Mouse (Mus musculus) myocyte (in vitro differentiated cells): ENCODE data around the gene Sh3kbp1. TPM values are rescaled to one million over a fixed set of nuclear protein-coding genes. Genes with fewer than 3 reads are reported as not detected.

Experiments used
- H3K27me3 ChIP-seq: one replicate; pipeline ENCODE4 v1.6.1; 2011; ENCODE audit not compliant: control insufficient read depth, insufficient read depth, insufficient read length
- H3K36me3 ChIP-seq: one replicate; pipeline ENCODE4 v1.6.1; 2011; ENCODE audit not compliant: control insufficient read depth, insufficient read depth
- H3K4me2 ChIP-seq: one replicate; pipeline ENCODE4 v1.6.1; 2011; ENCODE audit warnings: low read depth, control low read depth
- H3K4me3 ChIP-seq: one replicate; pipeline ENCODE4 v1.5.1; 2011; ENCODE audit warnings: mild to moderate bottlenecking, control low read depth, moderate library complexity
- H3K79me2 ChIP-seq: one replicate; pipeline ENCODE4 v1.6.1; 2011; ENCODE audit not compliant: control insufficient read depth, insufficient read depth
- H3ac ChIP-seq: one replicate; pipeline ENCODE4 v1.6.1; 2011; ENCODE audit not compliant: control insufficient read depth, insufficient read length
- CEBPB ChIP-seq: IDR thresholded peaks from 2 replicates; pipeline ENCODE4 v1.6.1; 2011; ENCODE audit warnings: mild to moderate bottlenecking, moderate library complexity; ENCODE audit not compliant: poor library complexity, insufficient read depth, severe bottlenecking
- E2F4 ChIP-seq: IDR thresholded peaks from one replicate; pipeline ENCODE4 v1.6.1; 2011; ENCODE audit warnings: mild to moderate bottlenecking, control low read depth, moderate library complexity; ENCODE audit not compliant: insufficient read depth
- MAX ChIP-seq: IDR thresholded peaks from one replicate; pipeline ENCODE4 v1.6.1; 2011; ENCODE audit warnings: low read depth, mild to moderate bottlenecking, control low read depth
- MYOD1 ChIP-seq, 3 experiments: IDR thresholded peaks; one replicate each; pipeline ENCODE4 v1.6.1; 2011; ENCODE audit warnings: control low read depth in 2 of 3, low read depth in 2 of 3, mild to moderate bottlenecking in 2 of 3, moderate library complexity in 1 of 3; ENCODE audit not compliant: insufficient read length in 2 of 3, control insufficient read depth in 1 of 3
- MYOG ChIP-seq, 3 experiments: IDR thresholded peaks; one replicate each; pipeline ENCODE4 v1.6.1; 2011; ENCODE audit warnings: control low read depth in 2 of 3, low read depth in 2 of 3, mild to moderate bottlenecking in 2 of 3; ENCODE audit not compliant: insufficient read length in 2 of 3, control insufficient read depth in 1 of 3, insufficient read depth in 1 of 3
- POLR2A ChIP-seq: IDR thresholded peaks from one replicate; pipeline ENCODE4 v1.6.1; 2011; ENCODE audit warnings: low read depth, mild to moderate bottlenecking, control low read depth, moderate library complexity; ENCODE audit not compliant: insufficient read length
- POLR2AphosphoS2 ChIP-seq: IDR thresholded peaks from one replicate; pipeline ENCODE4 v1.6.1; 2011; ENCODE audit warnings: low read depth, control low read depth; ENCODE audit not compliant: insufficient read length
- REST ChIP-seq: IDR thresholded peaks from one replicate; pipeline ENCODE4 v1.6.1; 2011; ENCODE audit warnings: mild to moderate bottlenecking, control low read depth, moderate library complexity; ENCODE audit not compliant: insufficient read depth, insufficient read length
- SRF ChIP-seq: IDR thresholded peaks from one replicate; pipeline ENCODE4 v1.6.1; 2011; ENCODE audit warnings: low read depth; ENCODE audit not compliant: control insufficient read depth, insufficient read length
- TCF12 ChIP-seq: IDR thresholded peaks from one replicate; pipeline ENCODE4 v1.6.1; 2011; ENCODE audit warnings: mild to moderate bottlenecking, control low read depth; ENCODE audit not compliant: poor library complexity, insufficient read depth, severe bottlenecking
- TCF3 ChIP-seq: IDR thresholded peaks from one replicate; pipeline ENCODE4 v1.6.1; 2011; ENCODE audit warnings: low read depth, control low read depth; ENCODE audit not compliant: insufficient read length
- USF1 ChIP-seq: IDR thresholded peaks from one replicate; pipeline ENCODE4 v1.6.1; 2011; ENCODE audit warnings: low read depth, mild to moderate bottlenecking, control low read depth, moderate library complexity
- polyA plus RNA-seq: library from polyadenylated mRNA; unstranded; fragments of >200 nt; fragmentation: generic; extraction: Trizol; gene quantifications from one replicate; pipeline ENCODE4 v1.2.1, GENCODE M21; 2012; ENCODE audit warnings: missing spikeins

Sh3kbp1 gene
- polyA plus RNA-seq, 1 experiment = 31.7 TPM

DNA sequence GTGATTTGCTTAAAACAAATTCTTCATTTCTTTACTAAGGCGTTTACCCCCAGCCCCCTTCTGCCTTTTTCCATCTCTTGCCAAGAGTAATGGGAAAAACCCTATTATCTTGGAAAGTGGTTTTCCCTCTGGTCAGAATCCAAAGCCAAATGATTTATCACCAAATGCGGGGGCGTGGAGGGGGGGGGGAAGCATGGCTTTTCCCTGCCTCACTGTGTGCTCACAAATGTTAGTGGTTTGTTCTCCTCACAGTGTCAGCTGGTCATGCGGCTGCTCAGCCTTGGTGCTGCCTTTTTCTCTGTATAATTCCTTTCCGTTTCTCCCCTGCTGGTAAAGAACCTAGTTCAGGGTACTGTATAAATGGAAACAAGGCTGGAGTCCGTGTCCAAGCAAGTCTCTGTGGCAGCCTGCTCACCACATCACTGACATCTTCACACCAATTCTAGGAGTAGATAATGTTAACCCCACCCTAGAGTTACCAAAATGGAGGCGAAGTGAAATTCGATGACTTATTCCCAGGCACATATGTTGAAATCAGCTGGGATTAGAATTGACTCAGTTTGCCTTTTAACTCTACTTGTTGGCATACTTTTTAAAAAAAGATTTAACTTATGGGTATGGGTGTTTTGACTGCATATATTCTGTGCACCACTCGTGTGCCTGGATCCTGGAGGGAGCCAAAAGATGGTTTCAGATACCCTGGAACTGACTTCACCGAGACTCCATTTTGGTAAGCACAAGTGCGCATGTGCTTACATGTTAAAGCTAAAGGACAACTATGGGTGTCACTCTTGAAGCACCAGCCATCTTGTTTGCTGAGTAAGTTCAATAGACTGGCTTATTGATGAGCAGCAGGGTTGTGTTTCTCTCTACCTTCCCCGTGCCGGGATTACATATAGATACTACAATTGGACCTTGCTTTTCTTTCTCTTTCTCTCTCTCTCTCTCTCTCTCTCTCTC is 84.3 kb downstream of the Sh3kbp1 start:
- peak overlapping the region; percentile 81 for H3K4me2 ChIP-seq

DNA sequence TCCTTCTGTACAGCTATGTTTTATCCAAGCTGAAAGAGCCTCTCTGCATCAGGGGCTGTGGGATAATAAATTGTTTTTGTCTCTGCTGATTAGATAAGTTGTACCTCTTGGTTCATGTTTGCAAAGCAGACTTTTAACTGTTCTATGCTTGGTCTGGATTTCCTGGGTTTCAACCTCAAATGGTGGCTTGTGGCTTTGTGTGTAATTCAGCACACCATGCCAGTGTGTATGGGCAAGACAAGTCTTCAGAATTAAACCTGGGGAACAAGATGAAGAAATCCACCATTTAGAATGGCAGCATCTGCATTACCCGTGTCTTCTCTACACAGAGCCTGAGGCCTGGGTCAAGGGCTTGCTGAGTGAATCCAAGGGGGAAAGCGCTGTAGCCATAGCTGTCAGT is 86.1 kb downstream of the Sh3kbp1 start:
- Histone ChIP-seq H3K36me3 (no peaks in the 10 kb centered on the region), H3K27me3 (no peaks in the 10 kb centered on the region), H3K4me3 (no peak overlapping the region), H3K79me2 (peaks cover 59% of the 10 kb centered on the region), H3K4me2 (no peak overlapping the region), H3ac (no peak overlapping the region)
- no peak for TF ChIP-seq TCF12
- TF ChIP-seq POLR2A = no peak
- no peak for TF ChIP-seq USF1
- no peak for TF ChIP-seq POLR2AphosphoS2
- no peak for TF ChIP-seq MAX
- TF ChIP-seq SRF = no peak
- TF ChIP-seq MYOD1 (IDR thresholded peaks at IDR 0.05; ENCODE audit: control insufficient read depth in 1 of 3, insufficient read length in 2 of 3, low read depth in 2 of 3) = no peak
- TF ChIP-seq TCF3 = no peak
- TF ChIP-seq MYOG (IDR thresholded peaks at IDR 0.05; ENCODE audit: control insufficient read depth in 1 of 3, insufficient read depth in 1 of 3, insufficient read length in 2 of 3, low read depth in 2 of 3) = no peak
- TF ChIP-seq REST = no peak

More for the DNA sequence above, 84.3 kb downstream of the Sh3kbp1 start:
- TF ChIP-seq POLR2AphosphoS2 = no peak
- peak in 2 of 3 experiments; percentile 51 to 70 for TF ChIP-seq MYOD1 (IDR thresholded peaks at IDR 0.05; ENCODE audit: control insufficient read depth in 1 of 3, insufficient read length in 2 of 3, low read depth in 2 of 3)
- TF ChIP-seq SRF = no peak
- TF ChIP-seq MYOG (IDR thresholded peaks at IDR 0.05; ENCODE audit: control insufficient read depth in 1 of 3, insufficient read depth in 1 of 3, insufficient read length in 2 of 3, low read depth in 2 of 3) = peak in 1 of 3 experiments; percentile 77
- no peak for TF ChIP-seq CEBPB
- peak; percentile 13 for TF ChIP-seq POLR2A
- Histone ChIP-seq H3K36me3 (no peaks in the 10 kb centered on the region), H3K27me3 (no peaks in the 10 kb centered on the region), H3ac (no peak overlapping the region), H3K79me2 (peaks cover 40% of the 10 kb centered on the region), H3K4me3 (peak overlapping the region; percentile 4)

DNA sequence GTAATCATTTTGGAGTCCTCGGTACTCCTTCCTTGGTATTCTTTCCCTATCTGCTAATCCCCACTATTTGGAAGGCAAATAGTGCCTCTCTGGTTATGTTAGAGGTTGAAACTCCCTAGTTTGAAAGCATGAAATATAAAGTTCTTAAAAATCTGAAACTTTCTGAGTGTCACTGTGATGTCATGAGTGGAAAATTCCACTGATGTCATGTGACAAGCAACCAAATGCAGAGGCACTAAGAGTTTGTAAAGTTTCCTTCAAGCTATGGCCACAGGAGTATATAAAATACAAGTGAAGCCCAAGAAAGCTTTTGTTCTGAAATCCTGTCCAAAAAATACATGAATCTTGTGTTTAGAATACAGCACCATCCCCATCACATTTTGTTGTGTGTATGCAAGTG is 94.3 kb downstream of the Sh3kbp1 start:
- Histone ChIP-seq H3K36me3 (no peaks in the 10 kb centered on the region), H3ac (no peak overlapping the region), H3K27me3 (no peaks in the 10 kb centered on the region), H3K79me2 (peaks cover 55% of the 10 kb centered on the region), H3K4me3 (no peak overlapping the region), H3K4me2 (no peak overlapping the region)
- TF ChIP-seq USF1 (no peak), MYOG (IDR thresholded peaks at IDR 0.05; ENCODE audit: control insufficient read depth in 1 of 3, insufficient read depth in 1 of 3, insufficient read length in 2 of 3, low read depth in 2 of 3) (no peak), MYOD1 (IDR thresholded peaks at IDR 0.05; ENCODE audit: control insufficient read depth in 1 of 3, insufficient read length in 2 of 3, low read depth in 2 of 3) (no peak), E2F4 (no peak), TCF3 (no peak), POLR2A (no peak), MAX (no peak), SRF (no peak), CEBPB (no peak)

DNA sequence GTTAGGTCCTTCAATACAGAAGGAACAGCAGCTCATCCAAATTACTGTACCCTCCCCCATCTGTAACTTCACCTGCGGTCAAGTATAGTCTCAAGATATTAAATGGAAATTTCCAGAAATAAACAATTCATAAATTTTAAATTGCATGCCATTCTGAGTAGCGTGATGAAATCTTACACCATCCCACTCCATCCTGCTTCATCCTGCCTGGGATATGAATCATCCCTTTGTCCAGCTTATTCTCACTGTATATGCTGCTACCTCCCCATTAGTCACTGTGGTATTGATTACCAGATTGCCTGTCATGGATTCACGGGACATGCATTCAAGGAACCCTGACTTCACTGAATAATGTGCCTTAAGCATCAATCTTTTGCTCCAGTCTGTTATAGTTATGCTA is 104.3 kb downstream of the Sh3kbp1 start:
- Histone ChIP-seq H3K36me3 (no peaks in the 10 kb centered on the region), H3K79me2 (peaks cover 52% of the 10 kb centered on the region), H3K4me2 (peak overlapping the region; percentile 67), H3K27me3 (no peaks in the 10 kb centered on the region), H3K4me3 (no peak overlapping the region), H3ac (no peak overlapping the region)
- TF ChIP-seq CEBPB (peak; percentile 55; the same call in 1 of the 2 replicates), E2F4 (no peak)

DNA sequence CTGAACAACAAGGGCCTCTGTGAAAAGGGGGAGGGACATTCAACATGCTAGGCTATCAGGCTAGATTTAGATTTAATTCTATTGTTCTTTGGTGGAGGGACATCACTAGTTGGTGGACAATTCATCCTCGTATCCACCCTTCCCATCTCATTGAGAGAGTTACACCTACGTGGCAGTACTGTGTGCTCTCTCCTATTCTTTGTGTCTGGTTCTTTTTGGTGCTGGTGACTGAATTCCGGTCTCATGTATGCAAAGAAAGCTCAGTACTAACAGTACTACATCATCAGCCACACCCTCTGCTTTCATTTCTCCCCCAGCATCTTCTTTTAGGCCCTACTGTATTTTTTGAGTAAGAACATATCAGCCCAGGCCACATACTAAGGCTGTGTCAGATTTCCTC is 105.8 kb downstream of the Sh3kbp1 start:
- Histone ChIP-seq H3K27me3 (no peaks in the 10 kb centered on the region), H3K79me2 (peaks cover 56% of the 10 kb centered on the region), H3K4me2 (peak overlapping the region; percentile 18), H3ac (no peak overlapping the region), H3K36me3 (no peaks in the 10 kb centered on the region), H3K4me3 (no peak overlapping the region)
- no peak for TF ChIP-seq E2F4
- TF ChIP-seq CEBPB = no peak
- no peak for TF ChIP-seq USF1
- no peak for TF ChIP-seq SRF
- TF ChIP-seq MYOG (IDR thresholded peaks at IDR 0.05; ENCODE audit: control insufficient read depth in 1 of 3, insufficient read depth in 1 of 3, insufficient read length in 2 of 3, low read depth in 2 of 3) = no peak
- no peak for TF ChIP-seq MAX
- no peak for TF ChIP-seq TCF3
- TF ChIP-seq REST = no peak
- TF ChIP-seq POLR2A = no peak
- no peak for TF ChIP-seq MYOD1 (IDR thresholded peaks at IDR 0.05; ENCODE audit: control insufficient read depth in 1 of 3, insufficient read length in 2 of 3, low read depth in 2 of 3)
- TF ChIP-seq TCF12 = no peak
- no peak for TF ChIP-seq POLR2AphosphoS2
